Mouse (Mus musculus) G1E-ER4 (cell line): ENCODE measurements around the gene Akt3. TPM values are rescaled to one million over a fixed set of nuclear protein-coding genes. Genes with fewer than 3 reads are reported as not detected.

Experiments used
- GATA1 ChIP-seq: IDR thresholded peaks from one replicate; pipeline ENCODE4 v1.8.0; 2012; ENCODE audit warnings: low read length, inconsistent platforms
- polyA plus RNA-seq: library from polyadenylated mRNA; stranded (reverse); fragments of >175 nt; gene quantifications from 2 replicates; pipeline ENCODE4 v1.2.3, GENCODE M21; 2012

Gene Akt3
- polyA plus RNA-seq, 1 experiment = not detected

GRCm38 (mm10) chr1:177039093-177039674 lies 218.8 kb downstream of the Akt3 start:
- no peak for TF ChIP-seq GATA1

- TF ChIP-seq GATA1 = no peak
Observed at GRCm38 (mm10) chr1:177038383-177038782, 219.6 kb downstream of the Akt3 start.

- no peak for TF ChIP-seq GATA1
Observed at GRCm38 (mm10) chr1:177035460-177035859, 222.5 kb downstream of the Akt3 start.

- TF ChIP-seq GATA1 = no peak
Observed at GRCm38 (mm10) chr1:177032233-177032632, 225.8 kb downstream of the Akt3 start.

GRCm38 (mm10) chr1:177031196-177031595 lies 226.8 kb downstream of the Akt3 start:
- TF ChIP-seq GATA1 = no peak

GRCm38 (mm10) chr1:177030669-177031068 lies 227.3 kb downstream of the Akt3 start:
- TF ChIP-seq GATA1 = no peak

- TF ChIP-seq GATA1 = no peak
Observed at GRCm38 (mm10) chr1:177029032-177029431, 229.0 kb downstream of the Akt3 start.

- TF ChIP-seq GATA1 = no peak
Observed at GRCm38 (mm10) chr1:177027706-177028105, 230.3 kb downstream of the Akt3 start.

GRCm38 (mm10) chr1:177022751-177023150 lies 235.3 kb downstream of the Akt3 start:
- no peak for TF ChIP-seq GATA1

GRCm38 (mm10) chr1:177019668-177020067 lies 238.3 kb downstream of the Akt3 start:
- no peak for TF ChIP-seq GATA1

GRCm38 (mm10) chr1:177018750-177019149 lies 239.3 kb downstream of the Akt3 start:
- no peak for TF ChIP-seq GATA1

GRCm38 (mm10) chr1:177016729-177017128 lies 241.3 kb downstream of the Akt3 start:
- TF ChIP-seq GATA1 = no peak

GRCm38 (mm10) chr1:177015917-177016316 lies 242.1 kb downstream of the Akt3 start:
- TF ChIP-seq GATA1 = no peak

- no peak for TF ChIP-seq GATA1
Observed at GRCm38 (mm10) chr1:177014921-177015439, 243.0 kb downstream of the Akt3 start.

GRCm38 (mm10) chr1:177014346-177014745 lies 243.7 kb downstream of the Akt3 start:
- TF ChIP-seq GATA1 = no peak

GRCm38 (mm10) chr1:177013776-177014175 lies 244.2 kb downstream of the Akt3 start:
- TF ChIP-seq GATA1 = no peak

- no peak for TF ChIP-seq GATA1
Observed at GRCm38 (mm10) chr1:177013313-177013712, 244.7 kb downstream of the Akt3 start.

- TF ChIP-seq GATA1 = no peak
Observed at GRCm38 (mm10) chr1:177012774-177013173, 245.2 kb downstream of the Akt3 start.
